Comparison of ENCODE assay signal across 25 mouse cellular contexts in the genomic region with DNA sequence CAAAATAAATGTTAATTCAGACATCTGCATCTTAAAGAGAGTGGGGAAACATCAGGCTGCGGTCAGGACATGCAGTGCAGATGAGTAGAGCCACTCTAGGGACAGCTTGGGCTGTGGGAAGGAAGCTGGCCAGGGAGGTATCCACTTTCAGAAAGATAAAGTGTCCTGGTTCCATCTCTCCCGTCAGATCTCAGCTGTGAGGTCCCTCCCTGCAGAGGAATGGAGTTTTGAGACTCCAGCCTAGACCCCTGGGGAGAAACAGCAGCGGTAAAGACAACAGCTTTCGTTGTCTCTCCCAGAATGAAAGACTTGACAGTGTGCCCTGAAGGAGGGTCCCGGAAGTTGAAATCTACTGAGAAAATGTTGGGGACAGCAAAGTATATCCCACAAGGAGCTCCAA. TPM values are rescaled to one million over a fixed set of nuclear protein-coding genes. Genes with fewer than 3 reads are reported as not detected.
DNase-seq lines count a peak whose midpoint lies in the region; ATAC-seq lines count a peak whose summit lies in the region.
"Had no signal": no experiment of that assay in that cellular context is flagged by ENCODE, and none has a peak within 500 bp of the region (broad histone marks: within the 10 kb centered on the region; RNA-seq: fewer than 3 reads in every experiment).

No protein-coding gene starts in this region.

- 29% methylated on average over 5 of the region's 5 CpGs for WGBS in heart, embryonic 11.5 days (ENCODE audit: insufficient replicate concordance)
- WGBS in heart, embryonic 16.5 days, result 37% methylated on average over 5 of the region's 5 CpGs
- 26% methylated on average over 5 of the region's 5 CpGs for WGBS in heart, embryonic 10.5 days
- 22% methylated on average over 5 of the region's 5 CpGs for WGBS in hindbrain, embryonic 14.5 days
- 38% methylated on average over 5 of the region's 5 CpGs for WGBS in kidney, embryonic 16.5 days

- no peak for ATAC-seq in heart, embryonic 11.5 days (replicated peaks; ENCODE audit: insufficient number of reproducible peaks, low FRiP score, low TSS enrichment)
- ATAC-seq in heart, embryonic 16.5 days (replicated peaks; ENCODE audit: extremely low read depth, insufficient read depth, low FRiP score), result 0 out of 2 replicates have a peak, but pooled peaks have one; percentile 37
- no peak for ATAC-seq in hindbrain, embryonic 14.5 days (ENCODE audit: low FRiP score)
- ATAC-seq in kidney, embryonic 16.5 days (ENCODE audit: low FRiP score, low TSS enrichment), result no peak
- ATAC-seq: forebrain, embryonic 13.5 days; forebrain, embryonic 16.5 days; hindbrain, embryonic 16.5 days; intestine, embryonic 15.5 days had no signal

- H3K4me1 ChIP-seq in heart, embryonic 11.5 days (ENCODE audit: control insufficient read depth, insufficient read depth, low read length), result 0 out of 2 replicates have a peak, but pooled peaks cover 5% of the 10 kb centered on the region
- peaks cover 3% of the 10 kb centered on the region; the same call in 1 of the 2 replicates for H3K4me1 ChIP-seq in heart, embryonic 16.5 days (ENCODE audit: control insufficient read depth, insufficient read depth, low read length)
- H3K4me1 ChIP-seq in heart, embryonic 10.5 days, result peaks cover 22% of the 10 kb centered on the region
- no peaks in the 10 kb centered on the region for H3K4me1 ChIP-seq in hindbrain, embryonic 14.5 days (replicated peaks; ENCODE audit: control insufficient read depth, insufficient read depth, low read length)
- no peaks in the 10 kb centered on the region for H3K4me1 ChIP-seq in kidney, embryonic 16.5 days (ENCODE audit: insufficient read depth, low read length)
- H3K4me1 ChIP-seq: forebrain, embryonic 10.5 days; forebrain, embryonic 13.5 days; hindbrain, embryonic 12.5 days; intestine, embryonic 15.5 days had no signal

- H3K9me3 ChIP-seq in heart, embryonic 11.5 days (replicated peaks; ENCODE audit: control insufficient read depth, low read length), result no peaks in the 10 kb centered on the region
- H3K9me3 ChIP-seq in heart, embryonic 16.5 days (replicated peaks; ENCODE audit: control insufficient read depth, low read length), result no peaks in the 10 kb centered on the region
- H3K9me3 ChIP-seq in heart, embryonic 10.5 days, result no peaks in the 10 kb centered on the region
- H3K9me3 ChIP-seq in hindbrain, embryonic 14.5 days (ENCODE audit: control insufficient read depth, low read length), result no peaks in the 10 kb centered on the region
- H3K9me3 ChIP-seq in kidney, embryonic 16.5 days (ENCODE audit: low read length), result no peaks in the 10 kb centered on the region
- H3K9me3 ChIP-seq: embryonic facial prominence, embryonic 13.5 days; forebrain, embryonic 10.5 days; forebrain, embryonic 13.5 days; hindbrain, embryonic 12.5 days; intestine, embryonic 15.5 days had no signal

- no peak for DNase-seq in heart, adult 11 months
- DNase-seq in heart, embryonic 10.5 days (ENCODE audit: low spot score), result no peak
- peak; percentile 52 for DNase-seq in R1 (ENCODE audit: low read depth, low spot score)
- no peak for DNase-seq in hindbrain, embryonic 14.5 days (ENCODE audit: low spot score)
- DNase-seq: adrenal gland, postnatal 10 days; adrenal gland, postnatal 36 days; B cell, adult 2 months; cerebellum, adult 2 months; cerebellum, adult 9-11 months; cerebellum, postnatal 25 days; gastrocnemius, postnatal 10 days; gastrocnemius, postnatal 36 days; heart, postnatal 10 days; kidney, adult 11 months; kidney, adult 8-10 months had no signal

- peak overlapping the region; percentile 28; the same call in 1 of the 2 replicates for H3K9ac ChIP-seq in heart, embryonic 11.5 days (ENCODE audit: low read depth, low read length)
- no peak overlapping the region for H3K9ac ChIP-seq in heart, embryonic 16.5 days (ENCODE audit: low read length)
- no peak overlapping the region for H3K9ac ChIP-seq in hindbrain, embryonic 14.5 days
- no peak overlapping the region for H3K9ac ChIP-seq in kidney, embryonic 16.5 days (replicated peaks; ENCODE audit: low read length)
- H3K9ac ChIP-seq: embryonic facial prominence, embryonic 13.5 days; forebrain, embryonic 13.5 days; hindbrain, embryonic 12.5 days; intestine, embryonic 15.5 days had no signal

- H3K27me3 ChIP-seq in heart, embryonic 11.5 days (ENCODE audit: control insufficient read depth, insufficient read depth, low read length), result no peaks in the 10 kb centered on the region
- no peaks in the 10 kb centered on the region for H3K27me3 ChIP-seq in heart, embryonic 16.5 days (ENCODE audit: control insufficient read depth, insufficient read depth, low read length)
- H3K27me3 ChIP-seq in heart, embryonic 10.5 days (ENCODE audit: insufficient read depth, poor library complexity, severe bottlenecking), result peaks cover 5% of the 10 kb centered on the region; the same call in 1 of the 2 replicates
- H3K27me3 ChIP-seq in hindbrain, embryonic 14.5 days (ENCODE audit: control insufficient read depth, insufficient read depth, low read length), result no peaks in the 10 kb centered on the region
- no peaks in the 10 kb centered on the region for H3K27me3 ChIP-seq in kidney, embryonic 16.5 days (ENCODE audit: insufficient read depth, low read length)
- H3K27me3 ChIP-seq: embryonic facial prominence, embryonic 13.5 days; forebrain, embryonic 13.5 days; hindbrain, embryonic 12.5 days; intestine, embryonic 15.5 days had no signal

- no peak overlapping the region for H3K4me2 ChIP-seq in heart, embryonic 11.5 days
- H3K4me2 ChIP-seq in heart, embryonic 16.5 days (ENCODE audit: low read depth, low read length), result no peak overlapping the region
- no peak overlapping the region for H3K4me2 ChIP-seq in hindbrain, embryonic 14.5 days (replicated peaks)
- H3K4me2 ChIP-seq in kidney, embryonic 16.5 days (replicated peaks; ENCODE audit: low read depth, low read length), result no peak overlapping the region
- H3K4me2 ChIP-seq: embryonic facial prominence, embryonic 13.5 days; forebrain, embryonic 13.5 days; hindbrain, embryonic 12.5 days; intestine, embryonic 15.5 days had no signal

- no peaks in the 10 kb centered on the region for H3K36me3 ChIP-seq in heart, embryonic 11.5 days (ENCODE audit: control insufficient read depth, insufficient read depth, low read length)
- no peaks in the 10 kb centered on the region for H3K36me3 ChIP-seq in heart, embryonic 16.5 days (ENCODE audit: control insufficient read depth, insufficient read depth)
- H3K36me3 ChIP-seq in heart, embryonic 10.5 days, result no peaks in the 10 kb centered on the region
- H3K36me3 ChIP-seq in hindbrain, embryonic 14.5 days (replicated peaks; ENCODE audit: control insufficient read depth, insufficient read depth), result no peaks in the 10 kb centered on the region
- no peaks in the 10 kb centered on the region for H3K36me3 ChIP-seq in kidney, embryonic 16.5 days (ENCODE audit: insufficient read depth, low read length)
- H3K36me3 ChIP-seq: embryonic facial prominence, embryonic 13.5 days; forebrain, embryonic 10.5 days; hindbrain, embryonic 12.5 days; intestine, embryonic 15.5 days had no signal

- H3K27ac ChIP-seq in heart, embryonic 11.5 days (ENCODE audit: low read depth, low read length), result no peak overlapping the region
- H3K27ac ChIP-seq in heart, embryonic 16.5 days (ENCODE audit: low read length), result no peak overlapping the region
- no peak overlapping the region for H3K27ac ChIP-seq in heart, embryonic 10.5 days
- H3K27ac ChIP-seq in hindbrain, embryonic 14.5 days, result no peak overlapping the region
- no peak overlapping the region for H3K27ac ChIP-seq in kidney, embryonic 16.5 days (ENCODE audit: low read length)
- H3K27ac ChIP-seq: embryonic facial prominence, embryonic 13.5 days; forebrain, embryonic 10.5 days; forebrain, embryonic 13.5 days; hindbrain, embryonic 12.5 days; intestine, embryonic 15.5 days had no signal

- H3K4me3 ChIP-seq in heart, embryonic 11.5 days (ENCODE audit: low read depth, low read length), result no peak overlapping the region
- H3K4me3 ChIP-seq in heart, embryonic 16.5 days (ENCODE audit: low read length), result no peak overlapping the region
- no peak overlapping the region for H3K4me3 ChIP-seq in heart, embryonic 10.5 days
- no peak overlapping the region for H3K4me3 ChIP-seq in hindbrain, embryonic 14.5 days (replicated peaks; ENCODE audit: low read length)
- H3K4me3 ChIP-seq in kidney, embryonic 16.5 days (ENCODE audit: low read length), result no peak overlapping the region
- H3K4me3 ChIP-seq: embryonic facial prominence, embryonic 13.5 days; forebrain, embryonic 10.5 days; forebrain, embryonic 13.5 days; hindbrain, embryonic 12.5 days; intestine, embryonic 15.5 days had no signal

RNA-seq across cellular contexts. Expression of a gene that starts 31.6 kb away (rescaled TPM):
- polyA plus RNA-seq in heart, embryonic 11.5 days (2014; fragmentation: Nextera tagmentation; extraction: Ambion mirVana), result 47.0 and 51.7 TPM in 2 replicates
- polyA plus RNA-seq in heart, embryonic 16.5 days (2015; fragmentation: Nextera tagmentation; extraction: Ambion mirVana), result 48.2 and 54.4 TPM in 2 replicates
- 53.1 TPM in 2 replicates for polyA plus RNA-seq in heart, embryonic 10.5 days (2016; fragmentation: Nextera tagmentation; extraction: Ambion mirVana)
- polyA plus RNA-seq in hindbrain, embryonic 14.5 days (2014; fragmentation: Nextera tagmentation; extraction: Ambion mirVana), result 49.8 and 54.0 TPM in 2 replicates
- polyA plus RNA-seq in kidney, embryonic 16.5 days (2015; fragmentation: Nextera tagmentation; extraction: Ambion mirVana), result 43.0 and 44.0 TPM in 2 replicates
